Mouse (Mus musculus) E14TG2a.4 (cell line): ENCODE measurements at regions not wholly inside any gene's neighbourhood (a gene's known extent, or its start where the extent isn't known, plus 50 kb on each side); places are given as distances from the start of the nearest gene placed in this dataset.

ENCODE experiments used
- CTCF ChIP-seq: conservative IDR thresholded peaks from 2 replicates; pipeline ENCODE4 v1.5.1; 2014; ENCODE audit warnings: low read length
- NANOG ChIP-seq: IDR thresholded peaks from 2 replicates; pipeline ENCODE4 v1.6.1; 2014; ENCODE audit warnings: borderline replicate concordance, low read length, mixed read lengths
- POU5F1 ChIP-seq: IDR thresholded peaks from 2 replicates; pipeline ENCODE4 v1.6.1; 2014; ENCODE audit warnings: low read length, borderline replicate concordance

DNA sequence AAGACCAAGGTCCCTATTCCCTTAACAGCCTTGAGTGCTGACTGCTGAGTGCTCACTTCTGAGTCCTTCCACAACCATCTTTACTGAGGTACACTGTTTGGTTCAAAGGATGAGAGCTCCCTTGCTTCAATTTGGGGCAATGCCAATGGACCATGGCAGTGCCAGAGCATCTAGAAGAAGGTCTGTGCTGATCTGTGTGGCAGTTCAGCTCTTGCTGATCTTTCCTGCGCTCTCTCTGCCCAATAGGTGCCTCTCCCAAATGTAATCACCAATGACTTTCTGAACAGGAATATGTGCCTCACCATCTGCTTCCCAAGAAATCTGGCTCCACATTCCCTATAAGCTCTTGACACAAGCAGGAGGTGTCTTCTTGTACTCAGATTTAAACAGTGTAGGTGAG is 67.9 kb downstream of the Crygs start:
- no peak for TF ChIP-seq CTCF
- no peak for TF ChIP-seq POU5F1
- TF ChIP-seq NANOG, result no peak
